Mouse (Mus musculus): ENCODE results near the gene Zfp628.
A peak's percentile ranks its signal among the peaks of the same experiment; 100 is the strongest.
"Not testable (repeated sequence)": the region's sequence is repeated elsewhere in the genome, so short reads cannot be mapped to it uniquely, and the experiment has no call there.

Zfp628 gene

GRCm38 (mm10) chr7:4915007-4915665 lies at the start of gene Zfp628:
TSS of gene Zfp628 (plus strand) at chr7:4915217.
- peak; percentile 94 to 95 for DNase-seq

- DNase-seq = peak; percentile 89 to 93
These were observed 49.2 kb upstream of the Zfp628 start for GRCm38 (mm10) chr7:4865579-4866493.

- DNase-seq = peak in 1 of 2 experiments; percentile 14
These were observed 48.3 kb upstream of the Zfp628 start for GRCm38 (mm10) chr7:4866631-4867180.

GRCm38 (mm10) chr7:4870133-4870532 lies 44.9 kb upstream of the Zfp628 start, which contains the start of gene Isoc2b:
TSS of gene Isoc2b (minus strand) at chr7:4870258.
- no peak for DNase-seq

GRCm38 (mm10) chr7:4876753-4877221 lies 38.2 kb upstream of the Zfp628 start, which contains the start of gene Isoc2a:
TSS of gene Isoc2a (plus strand) at chr7:4877153.
- DNase-seq = peak; percentile 83 to 84

- peak in 1 of 2 experiments; percentile 19 for DNase-seq
These were observed 37.8 kb upstream of the Zfp628 start for GRCm38 (mm10) chr7:4877226-4877625.

GRCm38 (mm10) chr7:4878186-4878585 lies 36.8 kb upstream of the Zfp628 start:
- DNase-seq = peak; percentile 48 to 61

- DNase-seq = not testable (repeated sequence)
These were observed 36.0 kb upstream of the Zfp628 start for GRCm38 (mm10) chr7:4879036-4879435.

- DNase-seq = no peak
These were observed 28.3 kb upstream of the Zfp628 start for GRCm38 (mm10) chr7:4886680-4887079.

- no peak for DNase-seq
These were observed 19.8 kb upstream of the Zfp628 start for GRCm38 (mm10) chr7:4895186-4895585.

- no peak for DNase-seq
These were observed 16.0 kb upstream of the Zfp628 start for GRCm38 (mm10) chr7:4898851-4899648.

GRCm38 (mm10) chr7:4899649-4900522 lies 15.1 kb upstream of the Zfp628 start:
- DNase-seq = no peak

- DNase-seq = no peak
These were observed 14.5 kb upstream of the Zfp628 start for GRCm38 (mm10) chr7:4900523-4900851.

GRCm38 (mm10) chr7:4901171-4901570 lies 13.8 kb upstream of the Zfp628 start:
- peak; percentile 67 to 71 for DNase-seq

- no peak for DNase-seq
These were observed 12.6 kb upstream of the Zfp628 start for GRCm38 (mm10) chr7:4902404-4902803.

- DNase-seq = no peak
These were observed 8.5 kb upstream of the Zfp628 start, which contains the start of gene Gm36210 for GRCm38 (mm10) chr7:4906466-4906950. TSS of gene Gm36210 (minus strand) at chr7:4906516.

GRCm38 (mm10) chr7:4911561-4911960 lies 3.5 kb upstream of the Zfp628 start:
- peak; percentile 70 to 73 for DNase-seq

GRCm38 (mm10) chr7:4912248-4912647 lies 2.8 kb upstream of the Zfp628 start:
- no peak for DNase-seq

- DNase-seq = no peak
These were observed 826 bp downstream of the Zfp628 start for GRCm38 (mm10) chr7:4915669-4916416.

- no peak for DNase-seq
These were observed 2.5 kb downstream of the Zfp628 start for GRCm38 (mm10) chr7:4917494-4917893.

Measured in B cell, adult 2 months (primary cell).